Mouse (Mus musculus): ENCODE results near the gene Map7d1. TPM values are rescaled to one million over a fixed set of nuclear protein-coding genes. Genes with fewer than 3 reads are reported as not detected.
A peak's percentile ranks its signal among the peaks of the same experiment; 100 is the strongest.
"Not testable (repeated sequence)": the region's sequence is repeated elsewhere in the genome, so short reads cannot be mapped to it uniquely, and the experiment has no call there.

The Map7d1 gene
- polyA plus RNA-seq, 1 experiment from 2014 or later: 60.9 TPM

GRCm38 (mm10) chr4:126233676-126234308 is 22.4 kb downstream of the Map7d1 start:
- H3K9me3 ChIP-seq: no peaks in the 10 kb centered on the region
- H3K27ac ChIP-seq (replicated peaks): no peak overlapping the region
- no peak for DNase-seq (ENCODE audit: low spot score)
- no peak overlapping the region for H3K4me3 ChIP-seq
- H3K27me3 ChIP-seq (replicated peaks; ENCODE audit: low read depth, poor library complexity, severe bottlenecking): no peaks in the 10 kb centered on the region
- peaks cover 92% of the 10 kb centered on the region for H3K36me3 ChIP-seq (replicated peaks)
- 90% methylated on average over 29 of the region's 29 CpGs for WGBS
- H3K4me1 ChIP-seq: peaks cover 18% of the 10 kb centered on the region

- Histone ChIP-seq H3K27ac (replicated peaks) (no peak overlapping the region), H3K4me3 (no peak overlapping the region), H3K9me3 (no peaks in the 10 kb centered on the region), H3K4me1 (peaks cover 15% of the 10 kb centered on the region), H3K36me3 (replicated peaks) (peaks cover 53% of the 10 kb centered on the region), H3K27me3 (replicated peaks; ENCODE audit: low read depth, poor library complexity, severe bottlenecking) (no peaks in the 10 kb centered on the region)
- DNase-seq (ENCODE audit: low spot score): no peak
- 79% methylated on average over 7 of the region's 7 CpGs for WGBS
These were observed 26.2 kb downstream of the Map7d1 start for GRCm38 (mm10) chr4:126229900-126230299.

- no peak overlapping the region for H3K27ac ChIP-seq (replicated peaks)
- no peaks in the 10 kb centered on the region for H3K27me3 ChIP-seq (replicated peaks; ENCODE audit: low read depth, poor library complexity, severe bottlenecking)
- WGBS: 39% methylated on average over 5 of the region's 5 CpGs
- no peak for DNase-seq (ENCODE audit: low spot score)
- no peak overlapping the region for H3K4me3 ChIP-seq
- peaks cover 15% of the 10 kb centered on the region for H3K4me1 ChIP-seq
- no peaks in the 10 kb centered on the region for H3K9me3 ChIP-seq
- peaks cover 35% of the 10 kb centered on the region for H3K36me3 ChIP-seq (replicated peaks)
These were observed 28.0 kb downstream of the Map7d1 start for GRCm38 (mm10) chr4:126228144-126228543.

GRCm38 (mm10) chr4:126227077-126227761 is 28.9 kb downstream of the Map7d1 start:
- Histone ChIP-seq H3K27me3 (replicated peaks; ENCODE audit: low read depth, poor library complexity, severe bottlenecking) (no peaks in the 10 kb centered on the region), H3K4me1 (peaks cover 15% of the 10 kb centered on the region), H3K4me3 (peak overlapping the region; percentile 48), H3K9me3 (no peaks in the 10 kb centered on the region), H3K36me3 (replicated peaks) (peaks cover 26% of the 10 kb centered on the region), H3K27ac (replicated peaks) (peak overlapping the region; percentile 61)
- peak; percentile 87 for DNase-seq (ENCODE audit: low spot score)
- WGBS: 9% methylated on average over 18 of the region's 18 CpGs

- Histone ChIP-seq H3K27ac (replicated peaks) (no peak overlapping the region), H3K36me3 (replicated peaks) (peaks cover 20% of the 10 kb centered on the region), H3K4me1 (peaks cover 15% of the 10 kb centered on the region), H3K4me3 (no peak overlapping the region), H3K27me3 (replicated peaks; ENCODE audit: low read depth, poor library complexity, severe bottlenecking) (no peaks in the 10 kb centered on the region), H3K9me3 (no peaks in the 10 kb centered on the region)
- no peak for DNase-seq (ENCODE audit: low spot score)
- WGBS: 55% methylated on average over 12 of the region's 12 CpGs
These were observed 29.5 kb downstream of the Map7d1 start for GRCm38 (mm10) chr4:126226640-126227039.

GRCm38 (mm10) chr4:126222631-126223030 is 33.5 kb downstream of the Map7d1 start:
- no peaks in the 10 kb centered on the region for H3K36me3 ChIP-seq (replicated peaks)
- DNase-seq (ENCODE audit: low spot score): no peak
- H3K4me3 ChIP-seq: no peak overlapping the region
- no peak overlapping the region for H3K27ac ChIP-seq (replicated peaks)
- peaks cover 7% of the 10 kb centered on the region for H3K4me1 ChIP-seq
- H3K9me3 ChIP-seq: no peaks in the 10 kb centered on the region
- 87% methylated on average over 11 of the region's 11 CpGs for WGBS
- no peaks in the 10 kb centered on the region for H3K27me3 ChIP-seq (replicated peaks; ENCODE audit: low read depth, poor library complexity, severe bottlenecking)

- Histone ChIP-seq H3K27me3 (replicated peaks; ENCODE audit: low read depth, poor library complexity, severe bottlenecking) (no peaks in the 10 kb centered on the region), H3K4me3 (no peak overlapping the region), H3K36me3 (replicated peaks) (no peaks in the 10 kb centered on the region), H3K4me1 (no peaks in the 10 kb centered on the region), H3K9me3 (no peaks in the 10 kb centered on the region), H3K27ac (replicated peaks) (no peak overlapping the region)
- WGBS: 91% methylated on average over 10 of the region's 10 CpGs
- DNase-seq (ENCODE audit: low spot score): no peak
These were observed 36.1 kb downstream of the Map7d1 start for GRCm38 (mm10) chr4:126220045-126220444.

GRCm38 (mm10) chr4:126219540-126219939 is 36.6 kb downstream of the Map7d1 start:
- H3K27me3 ChIP-seq (replicated peaks; ENCODE audit: low read depth, poor library complexity, severe bottlenecking); H3K4me3 ChIP-seq; H3K36me3 ChIP-seq (replicated peaks); H3K4me1 ChIP-seq; H3K27ac ChIP-seq (replicated peaks); H3K9me3 ChIP-seq; DNase-seq (ENCODE audit: low spot score): not testable (repeated sequence)
- WGBS: 68% methylated on average over 3 of the region's 3 CpGs

GRCm38 (mm10) chr4:126217771-126218170 is 38.4 kb downstream of the Map7d1 start:
- Histone ChIP-seq H3K27ac (replicated peaks) (no peak overlapping the region), H3K36me3 (replicated peaks) (no peaks in the 10 kb centered on the region), H3K4me3 (no peak overlapping the region), H3K27me3 (replicated peaks; ENCODE audit: low read depth, poor library complexity, severe bottlenecking) (no peaks in the 10 kb centered on the region), H3K4me1 (no peaks in the 10 kb centered on the region), H3K9me3 (no peaks in the 10 kb centered on the region)
- DNase-seq (ENCODE audit: low spot score): no peak
- 87% methylated on average over 6 of the region's 6 CpGs for WGBS

- no peaks in the 10 kb centered on the region for H3K27me3 ChIP-seq (replicated peaks; ENCODE audit: low read depth, poor library complexity, severe bottlenecking)
- no peak for DNase-seq (ENCODE audit: low spot score)
- WGBS: 63% methylated on average over 6 of the region's 6 CpGs
- H3K4me1 ChIP-seq: peaks cover 16% of the 10 kb centered on the region
- no peak overlapping the region for H3K27ac ChIP-seq (replicated peaks)
- no peaks in the 10 kb centered on the region for H3K36me3 ChIP-seq (replicated peaks)
- H3K4me3 ChIP-seq: no peak overlapping the region
- H3K9me3 ChIP-seq: no peaks in the 10 kb centered on the region
These were observed 49.1 kb downstream of the Map7d1 start for GRCm38 (mm10) chr4:126207081-126207480.

- WGBS: 74% methylated on average over 1 of the region's 1 CpGs
- H3K36me3 ChIP-seq (replicated peaks): peaks cover 5% of the 10 kb centered on the region
- no peak overlapping the region for H3K27ac ChIP-seq (replicated peaks)
- no peak overlapping the region for H3K4me3 ChIP-seq
- H3K4me1 ChIP-seq: peaks cover 25% of the 10 kb centered on the region
- no peaks in the 10 kb centered on the region for H3K9me3 ChIP-seq
- H3K27me3 ChIP-seq (replicated peaks; ENCODE audit: low read depth, poor library complexity, severe bottlenecking): no peaks in the 10 kb centered on the region
- DNase-seq (ENCODE audit: low spot score): no peak
These were observed 50.8 kb downstream of the Map7d1 start for GRCm38 (mm10) chr4:126205386-126205785.

- Histone ChIP-seq H3K27ac (replicated peaks) (no peak overlapping the region), H3K36me3 (replicated peaks) (peaks cover 11% of the 10 kb centered on the region), H3K4me1 (peaks cover 31% of the 10 kb centered on the region), H3K9me3 (no peaks in the 10 kb centered on the region), H3K27me3 (replicated peaks; ENCODE audit: low read depth, poor library complexity, severe bottlenecking) (no peaks in the 10 kb centered on the region), H3K4me3 (no peak overlapping the region)
- WGBS: 87% methylated on average over 12 of the region's 12 CpGs
- no peak for DNase-seq (ENCODE audit: low spot score)
These were observed 51.4 kb downstream of the Map7d1 start for GRCm38 (mm10) chr4:126204661-126205230.

GRCm38 (mm10) chr4:126204016-126204415 is 52.1 kb downstream of the Map7d1 start:
- no peak for DNase-seq (ENCODE audit: low spot score)
- Histone ChIP-seq H3K36me3 (replicated peaks) (peaks cover 19% of the 10 kb centered on the region), H3K9me3 (no peaks in the 10 kb centered on the region), H3K4me3 (no peak overlapping the region), H3K4me1 (peaks cover 34% of the 10 kb centered on the region), H3K27ac (replicated peaks) (peak overlapping the region; percentile 98; the same call in 1 of the 2 replicates), H3K27me3 (replicated peaks; ENCODE audit: low read depth, poor library complexity, severe bottlenecking) (no peaks in the 10 kb centered on the region)
- 83% methylated on average over 8 of the region's 8 CpGs for WGBS

Data from embryonic facial prominence, embryonic 10.5 days (tissue).